In genomic region chr7:143086366-143086765, GRCm38 (mm10) we compare ENCODE assay signal across 8 mouse cellular contexts. TPM values are rescaled to one million over a fixed set of nuclear protein-coding genes. Genes with fewer than 3 reads are reported as not detected.
A peak's percentile ranks its signal among the peaks of the same experiment; 100 is the strongest.
DNase-seq lines count a peak whose midpoint lies in the region; ATAC-seq and TF ChIP-seq lines count a peak whose summit lies in the region.

No protein-coding gene starts in this region.

- peak; percentile 88 for TF ChIP-seq CTCF in layer of hippocampus, adult 2 months (conservative IDR thresholded peaks at IDR 0.05)
- peak; percentile 52; the same call in 1 of the 2 replicates for TF ChIP-seq CTCF in testis, adult 2 months (IDR thresholded peaks at IDR 0.05; ENCODE audit: control insufficient read depth, insufficient read depth, insufficient replicate concordance, low read depth, low read length)

- H3K27me3 ChIP-seq in hindbrain, embryonic 12.5 days: no peaks in the 10 kb centered on the region
- H3K27me3 ChIP-seq in limb, embryonic 12.5 days: no peaks in the 10 kb centered on the region
- no peaks in the 10 kb centered on the region for H3K27me3 ChIP-seq in testis, adult 2 months (ENCODE audit: control insufficient read depth, insufficient read depth, low read length)

- no peaks in the 10 kb centered on the region for H3K36me3 ChIP-seq in hindbrain, embryonic 12.5 days
- H3K36me3 ChIP-seq in limb, embryonic 12.5 days: peaks cover 5% of the 10 kb centered on the region; the same call in 1 of the 2 replicates
- no peaks in the 10 kb centered on the region for H3K36me3 ChIP-seq in testis, adult 2 months (ENCODE audit: control insufficient read depth, insufficient read depth, low read length)

- no peak overlapping the region for H3K4me2 ChIP-seq in hindbrain, embryonic 12.5 days (replicated peaks)
- H3K4me2 ChIP-seq in limb, embryonic 12.5 days: peak overlapping the region; percentile 49

- DNase-seq in layer of hippocampus, adult 2 months (ENCODE audit: low spot score in 2 of 2): peak in 1 of 2 experiments; percentile 68
- DNase-seq in layer of hippocampus, postnatal 36 days: no peak
- peak; percentile 75 for DNase-seq in adrenal gland, postnatal 25 days
- DNase-seq in forelimb bud, embryonic 11.5 days (ENCODE audit: low read depth, low spot score): peak; percentile 43
- peak; percentile 54 for DNase-seq in neural tube, embryonic 10.5 days (ENCODE audit: extremely low spot score, low spot score)

- peaks cover 6% of the 10 kb centered on the region for H3K4me1 ChIP-seq in hindbrain, embryonic 12.5 days
- H3K4me1 ChIP-seq in limb, embryonic 12.5 days (replicated peaks): peaks cover 19% of the 10 kb centered on the region
- H3K4me1 ChIP-seq in testis, adult 2 months (ENCODE audit: control insufficient read depth, insufficient read depth, low read length): no peaks in the 10 kb centered on the region

- no peak overlapping the region for H3K27ac ChIP-seq in layer of hippocampus, adult 2 months
- peak overlapping the region; percentile 48; the same call in 1 of the 2 replicates for H3K27ac ChIP-seq in hindbrain, embryonic 12.5 days
- H3K27ac ChIP-seq in limb, embryonic 12.5 days: peak overlapping the region; percentile 92
- H3K27ac ChIP-seq in testis, adult 2 months (ENCODE audit: control insufficient read depth, insufficient read depth, low read depth, low read length): no peak overlapping the region

- TF ChIP-seq POLR2A in testis, adult 2 months (IDR thresholded peaks at IDR 0.05; ENCODE audit: control insufficient read depth, low read depth, low read length): no peak

- H3K9ac ChIP-seq in hindbrain, embryonic 12.5 days: no peak overlapping the region
- H3K9ac ChIP-seq in limb, embryonic 12.5 days (replicated peaks): peak overlapping the region; percentile 55

- 52% methylated on average over 2 of the region's 2 CpGs for WGBS in hindbrain, embryonic 12.5 days
- 39% methylated on average over 2 of the region's 2 CpGs for WGBS in limb, embryonic 12.5 days

- no peaks in the 10 kb centered on the region for H3K9me3 ChIP-seq in hindbrain, embryonic 12.5 days (replicated peaks)
- no peaks in the 10 kb centered on the region for H3K9me3 ChIP-seq in limb, embryonic 12.5 days

- H3K4me3 ChIP-seq in layer of hippocampus, adult 2 months: no peak overlapping the region
- H3K4me3 ChIP-seq in hindbrain, embryonic 12.5 days: no peak overlapping the region
- peak overlapping the region; percentile 21 for H3K4me3 ChIP-seq in limb, embryonic 12.5 days (replicated peaks)
- H3K4me3 ChIP-seq in testis, adult 2 months (ENCODE audit: control insufficient read depth, low read depth, low read length): no peak overlapping the region

- no peak for ATAC-seq in hindbrain, embryonic 12.5 days (ENCODE audit: low FRiP score)
- no peak for ATAC-seq in limb, embryonic 12.5 days (ENCODE audit: insufficient number of reproducible peaks, insufficient read depth, low FRiP score, low TSS enrichment, low read depth)

RNA-seq across cellular contexts. Expression of gene Trpm5, which starts 8.1 kb away (rescaled TPM):
- total RNA-seq in layer of hippocampus, adult 2 months (2021): not detected
- total RNA-seq in layer of hippocampus, postnatal 36 days (2021): not detected
- 0.24 TPM in 1 of 2 replicates, not detected in the other for total RNA-seq in adrenal gland, postnatal 25 days (2021)
- 3.1 and 3.4 TPM in 2 replicates for polyA plus RNA-seq in hindbrain, embryonic 12.5 days (2016; fragmentation: Nextera tagmentation; extraction: Ambion mirVana)
- polyA plus RNA-seq in limb, embryonic 12.5 days (2016; fragmentation: Nextera tagmentation; extraction: Ambion mirVana): 6.2 and 8.8 TPM in 2 replicates
- 1.1 and 1.5 TPM in 2 replicates for polyA plus RNA-seq in testis, adult 2 months (2012; rRNA removed)

RNA-seq across cellular contexts. Expression of gene Tssc4, which starts 17.3 kb away (rescaled TPM):
- total RNA-seq in layer of hippocampus, adult 2 months (2021): 10 to 100 TPM; 38.5 to 41.4 TPM
- total RNA-seq in layer of hippocampus, postnatal 36 days (2021): 10 to 100 TPM; 40.0 to 46.3 TPM
- 32.2 and 32.7 TPM in 2 replicates for total RNA-seq in adrenal gland, postnatal 25 days (2021)
- polyA plus RNA-seq in hindbrain, embryonic 12.5 days (2016; fragmentation: Nextera tagmentation; extraction: Ambion mirVana): 83.3 and 88.7 TPM in 2 replicates
- 116 and 121 TPM in 2 replicates for polyA plus RNA-seq in limb, embryonic 12.5 days (2016; fragmentation: Nextera tagmentation; extraction: Ambion mirVana)
- 43.1 and 43.7 TPM in 2 replicates for polyA plus RNA-seq in testis, adult 2 months (2012; rRNA removed)

RNA-seq across cellular contexts. Expression of gene Kcnq1, which starts 19.8 kb away (rescaled TPM):
- under 1 TPM; 0.29 to 0.97 TPM for total RNA-seq in layer of hippocampus, adult 2 months (2021)
- total RNA-seq in layer of hippocampus, postnatal 36 days (2021): 1 to 10 TPM in 1 of 2 experiments, under 1 TPM in 1; 0.55 to 1.1 TPM
- 3.5 and 3.6 TPM in 2 replicates for total RNA-seq in adrenal gland, postnatal 25 days (2021)
- polyA plus RNA-seq in hindbrain, embryonic 12.5 days (2016; fragmentation: Nextera tagmentation; extraction: Ambion mirVana): 1.0 and 2.0 TPM in 2 replicates
- 0.94 and 1.8 TPM in 2 replicates for polyA plus RNA-seq in limb, embryonic 12.5 days (2016; fragmentation: Nextera tagmentation; extraction: Ambion mirVana)
- polyA plus RNA-seq in testis, adult 2 months (2012; rRNA removed): 1.6 and 1.8 TPM in 2 replicates

RNA-seq across cellular contexts. Expression of gene Cd81, which starts 33.8 kb away (rescaled TPM):
- 100 to 1,000 TPM; 419 to 448 TPM for total RNA-seq in layer of hippocampus, adult 2 months (2021)
- total RNA-seq in layer of hippocampus, postnatal 36 days (2021): 100 to 1,000 TPM; 441 to 447 TPM
- total RNA-seq in adrenal gland, postnatal 25 days (2021): 757 and 789 TPM in 2 replicates
- polyA plus RNA-seq in hindbrain, embryonic 12.5 days (2016; fragmentation: Nextera tagmentation; extraction: Ambion mirVana): 251 and 261 TPM in 2 replicates
- 331 and 337 TPM in 2 replicates for polyA plus RNA-seq in limb, embryonic 12.5 days (2016; fragmentation: Nextera tagmentation; extraction: Ambion mirVana)
- polyA plus RNA-seq in testis, adult 2 months (2012; rRNA removed): 63.3 and 78.4 TPM in 2 replicates

Comparison
In these comparisons a context has a peak if more than half of its experiments do, and no peak if none do; other contexts are left out.
1. DNase-seq: peak in adrenal gland, postnatal 25 days (single experiment), forelimb bud, embryonic 11.5 days (single experiment) and neural tube, embryonic 10.5 days (single experiment); none in layer of hippocampus, postnatal 36 days (0 of 2).
2. H3K27ac ChIP-seq: peak in hindbrain, embryonic 12.5 days (single experiment) and limb, embryonic 12.5 days (single experiment); none in layer of hippocampus, adult 2 months (single experiment) and testis, adult 2 months (single experiment).